Mouse (Mus musculus) natural killer cell, adult 2 months (primary cell): ENCODE data around the gene Slc18a3.

Source experiments
- DNase-seq, 2 experiments: peaks; one replicate each; pipeline ENCODE4 v3.0.0; 2022; ENCODE audit warnings: low spot score in 2 of 2

Slc18a3 gene

DNA sequence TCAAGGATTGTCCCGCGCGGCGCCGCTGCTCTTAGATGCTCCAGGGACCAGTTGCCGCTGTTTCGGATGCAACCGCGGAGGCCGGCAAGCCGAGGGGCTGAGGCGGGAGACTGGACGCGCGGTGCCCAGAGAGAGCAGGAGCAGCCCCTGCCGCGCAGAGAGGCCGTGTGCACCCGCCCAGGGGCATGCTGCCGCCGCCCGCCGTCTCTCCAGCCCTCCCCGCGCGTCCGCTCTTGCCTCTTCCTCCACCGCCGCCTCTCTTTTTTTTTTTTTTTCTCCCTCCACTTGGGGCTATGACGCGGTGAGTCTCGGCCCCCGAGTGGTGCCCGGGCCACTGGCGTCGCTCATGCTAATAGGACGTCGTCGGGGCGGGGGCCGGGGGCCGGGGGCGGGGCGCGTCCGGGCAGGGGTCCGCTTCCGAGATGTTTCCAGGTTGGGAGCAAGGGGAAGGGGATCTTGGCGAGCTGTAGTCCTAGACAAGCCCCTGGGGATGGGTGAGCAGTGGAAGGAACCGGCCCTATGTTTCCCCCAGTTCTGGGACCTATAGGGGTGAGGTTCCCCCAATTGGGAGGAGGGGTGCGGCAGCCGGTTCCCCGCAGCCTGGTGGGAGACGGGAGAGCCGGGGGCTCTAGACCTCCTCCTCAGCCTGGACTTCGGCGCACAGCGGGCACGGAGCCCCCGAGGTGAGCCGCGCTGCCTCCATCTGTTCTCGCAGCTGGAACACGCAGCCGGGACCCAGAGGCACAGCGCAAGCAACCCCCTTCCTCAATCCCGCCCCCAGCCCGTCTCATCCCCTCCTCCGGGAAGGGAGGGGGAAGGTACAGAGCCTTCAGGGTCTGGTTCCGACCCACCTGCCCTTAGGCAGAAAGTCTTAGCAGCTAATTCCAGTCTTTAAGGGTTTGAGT lies at the start of gene Slc18a3:
TSS of gene Slc18a3 (minus strand) at position 250 of the 905 bp plus-strand sequence.
- DNase-seq: no peak

DNA sequence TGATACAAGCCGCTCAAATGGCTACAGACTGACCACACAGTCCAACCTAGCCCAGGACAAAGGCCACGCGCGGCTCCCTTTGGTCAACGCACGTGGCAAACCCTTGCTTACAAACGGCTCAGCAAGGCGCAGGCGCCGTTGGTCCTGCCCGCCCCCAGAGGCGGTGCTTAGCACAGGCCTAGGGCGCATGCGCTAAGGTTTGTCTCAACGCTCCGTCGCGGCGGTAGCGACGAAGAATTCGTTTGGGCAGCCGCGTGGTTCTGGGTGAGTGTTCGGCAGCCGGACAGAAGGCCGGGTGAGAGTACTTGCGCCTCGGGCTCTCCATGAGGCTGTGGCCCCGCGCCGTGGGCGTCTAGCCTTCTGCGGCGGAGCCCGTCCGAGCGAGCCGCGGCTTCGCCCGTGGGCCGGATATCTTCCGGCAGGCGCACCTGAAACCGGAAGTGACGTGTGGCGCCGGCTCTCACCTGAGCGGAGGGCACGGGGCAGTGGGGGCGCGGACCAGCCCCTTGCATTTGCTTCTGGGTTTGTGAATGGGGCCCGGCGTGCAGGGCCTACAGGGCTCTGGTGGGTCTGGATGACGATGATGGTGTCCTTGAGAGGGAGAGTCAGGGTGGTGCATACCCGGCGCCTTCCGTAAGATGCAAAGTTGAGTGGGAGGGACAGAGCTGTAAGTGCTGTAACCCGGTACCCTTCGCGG lies 48.8 kb upstream of the Slc18a3 start, which contains the start of gene Ercc6:
TSS of gene Ercc6 (plus strand) at position 186 of the 697 bp plus-strand sequence.
- DNase-seq: peak; percentile 91 to 94

DNA sequence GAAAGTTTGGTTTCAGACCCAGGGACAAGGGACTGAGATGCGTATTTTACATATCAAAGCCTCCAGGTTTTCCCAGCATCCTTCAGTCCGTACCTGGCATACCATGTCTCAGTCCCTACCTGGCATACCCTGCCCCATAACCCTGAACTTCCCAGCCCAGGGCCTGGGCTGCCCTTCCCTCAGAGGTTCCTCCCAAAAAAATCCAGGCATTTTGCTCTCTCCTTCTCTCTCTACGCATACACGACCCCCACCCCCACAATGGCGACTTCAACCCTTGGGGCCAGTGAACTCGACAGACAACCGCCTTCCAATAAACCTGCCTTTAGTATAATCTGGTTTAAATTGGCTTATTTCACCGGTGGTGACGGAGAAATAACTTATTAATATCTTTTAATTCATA lies 48.3 kb upstream of the Slc18a3 start:
- DNase-seq: no peak

DNA sequence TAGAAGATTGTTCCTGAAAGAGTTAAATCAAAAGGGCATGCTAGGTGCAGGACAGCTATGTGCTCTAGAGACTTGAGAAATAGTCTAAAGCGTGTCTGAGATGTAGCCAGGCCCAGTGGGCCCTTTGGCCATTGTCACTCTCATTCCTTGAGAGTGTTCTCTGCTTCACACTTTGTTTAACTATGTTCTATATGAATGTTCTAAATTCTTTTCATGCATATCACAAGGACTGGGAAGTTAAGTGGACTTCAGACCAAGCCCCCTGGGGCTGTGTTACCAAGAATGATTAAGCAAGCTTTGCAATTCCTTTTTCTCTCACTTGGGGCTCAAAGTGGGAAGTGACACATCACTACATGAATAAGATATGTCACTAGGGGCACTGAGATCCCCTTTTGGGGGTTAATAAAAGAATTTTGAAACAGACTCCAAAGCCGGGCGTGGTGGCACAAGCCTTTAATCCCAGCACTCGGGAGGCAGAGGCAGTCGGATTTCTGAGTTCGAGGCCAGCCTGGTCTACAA lies 44.9 kb upstream of the Slc18a3 start:
- DNase-seq: no peak

DNA sequence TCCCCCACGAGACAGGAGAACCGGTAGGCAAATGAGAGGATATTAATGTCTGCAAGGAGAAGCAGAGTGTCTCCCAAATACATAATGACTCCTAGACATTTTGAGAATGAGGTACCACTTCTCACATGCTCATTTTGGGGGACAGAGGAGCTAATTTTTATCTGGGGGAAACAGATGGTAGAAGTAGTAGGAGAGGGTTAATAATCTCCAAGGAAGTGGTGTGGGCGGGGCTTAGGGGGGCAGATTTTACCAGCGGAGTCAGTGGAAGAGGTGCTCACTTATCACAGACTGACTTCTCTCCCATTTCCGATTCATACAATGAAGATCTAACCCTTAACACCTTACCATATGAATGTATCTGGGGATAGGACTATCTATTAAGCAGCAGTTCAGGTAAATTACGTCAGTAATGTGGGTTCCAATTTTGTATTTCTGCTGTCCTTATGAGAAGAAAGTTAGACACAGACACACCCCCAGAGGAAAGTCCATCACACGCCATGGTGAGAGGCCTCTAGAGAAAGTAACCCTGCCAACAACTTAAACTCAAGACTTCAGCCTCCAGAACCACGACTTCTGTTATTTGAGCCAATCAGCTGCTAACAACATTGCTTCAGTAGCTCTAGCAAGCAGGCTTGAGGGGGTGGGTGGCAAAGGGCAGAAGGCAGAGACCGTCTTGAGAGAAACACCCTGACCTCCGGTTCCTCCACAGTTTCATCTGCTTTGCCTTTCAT lies 43.6 kb upstream of the Slc18a3 start:
- DNase-seq: no peak

DNA sequence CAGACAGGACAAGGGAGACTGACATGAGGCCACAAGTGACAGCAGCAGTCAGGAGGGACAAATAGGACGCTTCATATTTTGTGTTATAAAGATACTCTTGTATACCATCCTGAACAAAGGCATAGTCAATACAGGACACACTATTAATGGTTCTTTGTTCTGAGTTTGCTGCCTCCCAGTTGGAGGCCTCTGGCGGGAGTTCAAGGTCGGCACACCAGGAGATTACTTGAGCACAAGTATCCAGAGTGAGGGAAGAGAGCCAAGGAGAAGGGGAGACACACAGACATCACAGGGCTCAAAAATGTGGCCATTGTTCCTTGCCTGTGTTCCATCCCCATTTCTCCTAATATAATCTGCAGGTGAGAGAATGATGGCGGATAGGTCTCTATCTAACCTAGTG lies 42.6 kb upstream of the Slc18a3 start:
- DNase-seq: no peak

DNA sequence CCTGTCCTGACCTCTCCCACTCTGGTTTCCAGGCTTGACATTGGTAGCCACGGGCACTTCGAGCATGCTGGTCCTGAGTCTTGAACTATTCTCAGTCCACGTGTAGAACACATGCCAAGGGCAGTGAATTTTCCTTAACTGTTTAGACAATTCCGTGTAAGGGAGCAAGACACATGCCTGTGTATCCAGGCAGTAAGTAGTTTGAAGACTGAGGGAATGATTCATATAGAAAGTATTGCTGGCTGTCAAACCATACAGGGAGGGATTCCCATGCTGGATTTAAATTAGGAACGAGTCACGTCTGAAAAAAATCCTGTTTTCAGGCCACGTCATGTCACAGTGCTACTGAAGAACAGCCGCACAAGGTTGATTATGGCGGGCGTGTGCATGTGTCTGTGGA lies 41.7 kb upstream of the Slc18a3 start:
- no peak for DNase-seq

DNA sequence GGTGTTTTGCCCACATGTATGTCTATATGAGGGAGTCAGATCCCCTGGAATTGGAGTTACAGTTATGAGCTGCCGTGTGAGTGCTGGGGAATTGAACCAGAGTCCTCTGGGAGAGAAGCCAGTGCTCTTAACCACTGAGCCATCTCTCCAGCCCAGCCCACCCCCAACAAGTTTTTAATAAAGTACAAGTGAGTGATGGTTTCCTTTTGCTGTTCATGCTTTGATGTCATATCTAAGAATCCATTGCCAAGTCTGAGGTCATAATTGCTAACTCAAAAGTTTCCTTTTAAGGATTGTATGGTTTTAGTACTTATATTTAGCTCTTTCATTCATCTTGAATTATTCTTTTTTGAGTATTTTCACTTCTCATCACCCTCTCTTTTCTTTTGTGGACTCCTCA lies 39.2 kb upstream of the Slc18a3 start:
- no peak for DNase-seq

DNA sequence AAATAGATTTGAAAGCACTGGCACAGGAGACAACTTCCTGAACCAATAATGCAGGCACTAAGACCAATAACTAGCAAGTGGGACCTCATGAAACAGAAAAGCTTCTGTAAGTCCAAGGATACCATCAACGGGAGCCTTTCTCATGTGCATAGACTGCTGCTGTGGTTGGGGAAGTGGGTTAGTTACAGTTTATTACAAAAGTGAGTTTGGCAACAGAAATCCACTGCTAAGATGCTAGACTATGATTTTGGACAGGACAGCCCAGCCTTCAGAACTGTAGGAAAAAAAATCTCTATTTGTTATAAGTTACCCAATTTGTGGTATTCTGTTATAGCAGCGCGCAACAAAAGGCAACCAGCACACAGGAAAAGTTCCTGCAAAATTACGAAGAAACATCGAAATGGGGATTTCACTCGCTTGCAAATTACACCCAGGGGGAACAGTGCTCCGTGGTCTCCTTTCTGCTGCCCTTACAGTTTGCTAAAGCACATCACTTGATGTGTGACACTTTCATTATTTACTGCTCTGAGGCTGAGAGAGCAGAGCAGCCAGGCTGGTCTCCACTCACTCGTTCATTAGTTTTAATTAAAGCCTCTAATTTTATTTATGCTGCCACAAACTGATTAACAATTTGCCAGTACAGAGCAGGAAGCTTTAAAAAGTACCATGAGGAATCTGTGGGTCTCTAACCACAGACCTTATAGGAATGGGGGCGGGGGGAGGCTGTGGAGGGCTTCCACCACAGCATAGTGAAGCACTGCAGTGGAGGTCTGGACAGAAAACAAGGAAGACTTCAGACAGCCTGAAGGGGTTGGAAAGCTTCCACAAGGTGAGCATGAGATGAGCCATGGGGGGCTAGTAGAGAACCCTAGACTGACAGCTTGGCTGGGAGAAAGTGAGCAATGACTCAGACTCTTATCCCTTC lies 38.4 kb upstream of the Slc18a3 start:
- DNase-seq: no peak

DNA sequence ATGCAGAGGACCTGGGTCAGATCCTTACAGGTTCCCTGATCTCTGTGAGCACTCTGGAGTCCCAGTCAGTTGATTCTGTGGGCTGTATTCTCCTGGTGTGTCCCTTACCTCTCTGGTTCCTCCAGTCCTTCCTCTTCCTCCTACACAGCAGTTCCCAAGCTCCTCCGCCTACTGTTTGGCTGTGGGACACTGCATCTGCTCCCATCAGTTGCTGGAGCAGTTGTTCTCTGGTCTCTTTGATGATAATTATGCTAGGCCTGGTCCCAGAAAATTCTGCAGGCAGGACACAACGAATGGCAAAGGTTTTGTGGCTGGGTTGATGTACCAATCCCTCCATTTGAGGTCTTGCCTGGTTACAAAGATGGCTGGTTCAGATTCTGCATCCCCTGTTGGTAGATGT lies 36.7 kb upstream of the Slc18a3 start:
- no peak for DNase-seq

DNA sequence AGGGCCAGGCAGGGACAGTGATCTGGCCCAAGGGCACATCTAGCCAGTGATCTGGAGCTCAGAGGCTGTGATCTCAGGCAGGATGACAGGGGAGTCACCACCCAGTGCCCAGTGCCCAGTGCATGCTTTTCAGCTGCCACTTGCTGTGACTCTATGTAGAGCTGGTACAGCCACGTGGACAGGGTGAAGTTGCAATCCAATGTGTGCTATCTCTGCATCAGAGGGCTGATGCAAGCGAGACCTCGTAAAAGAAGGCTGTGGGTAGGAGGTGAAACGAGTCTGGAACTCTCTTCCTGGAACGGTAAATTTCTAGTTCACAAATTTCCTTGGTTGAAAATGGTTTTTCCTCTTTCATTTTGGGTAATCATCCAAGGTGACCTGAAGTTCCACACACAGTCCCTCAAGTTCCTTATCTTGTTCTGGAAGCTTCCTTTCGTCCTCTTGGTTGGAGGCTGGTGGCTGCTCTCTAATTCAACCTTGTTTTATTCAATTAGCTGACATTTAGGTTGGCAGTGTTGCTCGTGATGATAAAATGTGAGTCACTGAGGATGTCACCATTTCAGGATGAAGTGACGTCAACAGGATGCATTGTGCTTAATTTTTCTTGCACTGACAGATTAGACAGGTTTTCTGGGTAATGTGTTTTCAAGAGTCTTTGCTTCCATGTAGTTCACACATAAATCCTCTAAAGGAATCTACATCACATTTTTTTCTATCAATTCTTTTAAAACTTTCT lies 31.6 kb upstream of the Slc18a3 start:
- DNase-seq: no peak

DNA sequence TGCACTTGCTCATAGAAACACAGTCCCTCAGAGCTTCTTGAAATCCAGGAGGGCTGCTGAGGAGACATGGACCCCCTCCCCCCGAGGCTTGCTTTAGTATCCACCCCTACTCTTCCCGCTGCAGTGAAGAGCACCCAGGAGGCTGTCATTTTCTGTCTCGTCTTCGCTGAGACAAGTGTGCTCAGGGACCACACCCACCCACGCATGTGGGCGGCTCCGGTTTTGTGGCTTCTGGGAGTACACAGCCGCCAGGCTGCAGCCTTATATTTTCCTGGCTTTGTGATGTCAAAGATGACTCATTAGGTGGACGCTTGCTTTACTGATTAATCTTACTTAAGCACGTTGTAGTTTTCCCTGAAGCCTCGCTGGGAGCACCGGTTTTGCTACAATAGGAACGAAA lies 27.9 kb upstream of the Slc18a3 start:
- DNase-seq: no peak

DNA sequence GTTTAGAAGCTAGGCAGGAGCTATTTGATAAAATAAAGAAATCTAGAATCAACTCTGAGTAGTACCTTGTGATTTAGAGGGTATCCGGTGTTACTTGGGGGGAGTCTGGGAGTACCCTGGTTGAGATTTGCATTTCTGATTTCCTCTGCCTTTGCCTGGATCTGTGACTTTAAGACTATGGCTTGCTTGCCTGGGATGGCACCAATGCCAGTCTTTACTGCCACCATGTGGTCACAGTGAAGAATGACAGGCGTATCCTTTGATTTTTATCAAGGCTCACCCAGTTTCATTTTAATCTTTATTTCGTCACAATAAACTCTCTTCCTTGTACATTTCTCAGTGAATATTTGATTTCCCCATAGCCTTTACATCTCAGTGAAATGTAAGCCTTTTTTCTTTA lies 17.4 kb upstream of the Slc18a3 start:
- peak in 1 of 2 experiments; percentile 8 for DNase-seq

DNA sequence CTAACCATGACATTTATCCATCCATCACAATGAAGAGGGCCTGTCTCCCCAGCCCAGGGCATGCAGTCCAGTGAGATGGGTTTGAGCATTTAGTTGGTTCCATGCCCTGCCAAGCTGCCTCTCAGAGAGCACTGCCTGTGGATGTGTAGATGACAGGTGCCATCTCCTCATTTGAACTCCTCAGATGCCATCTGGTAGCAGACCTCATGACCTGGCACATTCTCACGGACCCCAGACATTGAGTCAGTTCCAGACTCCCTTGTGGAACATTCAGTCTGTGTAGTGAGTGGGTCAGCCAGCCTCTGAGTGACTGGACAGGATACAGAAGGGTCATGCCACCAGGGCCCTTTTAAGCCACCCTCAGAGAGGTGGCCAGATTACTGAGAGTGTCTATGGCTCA lies 12.9 kb upstream of the Slc18a3 start:
- DNase-seq: no peak

DNA sequence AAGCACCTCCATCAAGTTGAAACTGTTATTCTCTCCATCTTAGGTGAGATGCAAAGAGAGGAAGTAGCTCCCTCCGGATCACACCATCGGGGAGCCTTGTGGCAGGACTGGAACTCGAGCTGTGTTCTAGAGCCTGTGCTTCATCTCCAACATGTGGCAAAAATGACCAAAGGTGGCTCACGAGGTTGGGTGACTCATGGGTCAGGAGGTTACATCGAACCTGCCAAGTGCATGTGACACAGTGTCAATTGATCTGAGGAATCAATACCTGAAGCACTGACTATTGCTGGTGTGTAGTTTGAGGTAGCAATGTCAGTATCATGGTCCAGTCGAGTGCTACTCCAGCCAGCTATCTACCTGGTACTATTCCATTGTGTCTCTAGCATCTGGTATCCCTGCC lies 11.9 kb upstream of the Slc18a3 start:
- no peak for DNase-seq

DNA sequence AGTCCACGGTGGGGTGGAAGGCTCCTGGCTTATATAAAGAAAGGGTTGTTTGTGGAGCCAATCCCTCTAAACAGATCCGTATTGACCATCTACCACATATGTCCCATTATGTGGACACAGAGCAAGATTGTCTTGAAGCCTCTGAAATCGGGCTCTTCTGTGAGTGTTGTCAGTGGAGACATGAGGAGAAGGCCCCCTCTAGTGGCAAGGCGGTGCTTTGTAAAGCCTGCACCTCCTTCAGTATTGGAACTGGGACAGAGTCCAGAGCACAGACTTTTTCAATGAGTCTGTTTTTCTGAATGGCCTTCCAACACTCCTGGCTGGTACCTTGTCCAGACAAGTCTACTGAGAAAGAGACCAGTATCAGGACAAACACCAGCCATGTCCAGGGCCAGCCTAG lies 8.3 kb upstream of the Slc18a3 start:
- DNase-seq: no peak

DNA sequence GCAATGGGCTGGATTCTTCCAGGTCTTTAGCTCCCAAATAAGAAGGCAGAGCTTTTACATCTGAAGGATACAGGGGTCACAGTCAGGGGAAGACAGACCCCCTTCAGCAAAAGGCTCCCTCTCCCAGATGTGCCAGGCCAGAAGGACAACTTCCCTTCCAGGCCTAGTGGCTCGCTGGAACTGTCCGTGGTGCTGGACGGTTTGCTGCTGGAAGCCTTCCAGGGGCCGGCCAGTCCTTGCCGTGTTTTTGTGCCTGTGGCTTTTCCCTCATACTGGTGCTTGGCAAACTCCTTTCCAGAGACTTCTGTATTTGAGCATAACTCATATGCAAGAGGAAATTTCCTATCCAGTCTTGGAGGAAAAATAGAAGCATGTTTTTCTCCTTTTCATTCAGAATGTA lies 3.0 kb upstream of the Slc18a3 start:
- DNase-seq: no peak

DNA sequence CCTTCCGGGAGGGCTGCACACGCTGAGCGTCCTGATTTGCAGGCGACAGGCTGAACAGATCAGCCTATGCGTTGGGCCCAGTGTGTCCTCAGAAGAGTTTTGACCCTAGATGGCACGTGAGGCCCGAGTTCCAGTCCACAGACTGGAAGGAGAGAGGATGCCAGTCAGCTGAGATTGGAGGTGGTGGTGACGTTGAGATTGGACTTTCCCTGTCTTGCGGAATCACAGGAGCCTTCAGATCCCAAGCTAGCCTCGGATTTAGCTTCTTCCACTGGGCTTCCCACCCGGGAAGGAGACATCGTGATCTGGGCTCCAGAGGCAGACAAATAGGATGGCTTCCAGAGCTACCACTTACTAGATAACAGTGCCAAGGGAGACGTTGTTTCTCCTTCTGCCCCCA lies 1.2 kb upstream of the Slc18a3 start, which contains the start of gene Chat:
TSS of gene Chat (minus strand) at position 101 of the 400 bp plus-strand sequence.
- DNase-seq: no peak

DNA sequence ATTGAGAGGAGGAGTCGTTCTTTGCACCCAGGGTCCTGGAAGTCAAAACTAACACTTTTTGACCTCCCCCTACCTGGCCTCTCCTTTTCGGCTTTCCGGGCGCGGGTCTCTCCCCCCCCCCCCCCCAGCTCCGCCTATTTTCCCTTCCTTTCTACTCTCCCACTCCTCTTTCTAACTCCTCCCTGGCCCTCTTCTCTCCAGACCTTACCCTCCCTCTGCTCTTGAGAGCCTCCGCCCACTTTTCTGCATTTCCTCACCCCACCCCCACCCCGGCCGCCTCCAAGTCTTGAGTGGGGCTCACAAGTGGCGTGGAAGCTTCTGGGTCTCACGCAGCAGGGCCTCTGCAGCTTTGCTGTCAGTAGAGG lies 838 bp upstream of the Slc18a3 start:
- DNase-seq: no peak
